Mouse (Mus musculus): ENCODE measurements around the gene Ebf1. TPM values are rescaled to one million over a fixed set of nuclear protein-coding genes. Genes with fewer than 3 reads are reported as not detected.

The Ebf1 gene
- polyA plus RNA-seq (2014; fragmentation: Illumina TruSeq; extraction: RNeasy Lipid Tissue Mini Kit (QIAGEN cat#74804); ENCODE audit: low replicate concordance): 3.2 TPM

DNA sequence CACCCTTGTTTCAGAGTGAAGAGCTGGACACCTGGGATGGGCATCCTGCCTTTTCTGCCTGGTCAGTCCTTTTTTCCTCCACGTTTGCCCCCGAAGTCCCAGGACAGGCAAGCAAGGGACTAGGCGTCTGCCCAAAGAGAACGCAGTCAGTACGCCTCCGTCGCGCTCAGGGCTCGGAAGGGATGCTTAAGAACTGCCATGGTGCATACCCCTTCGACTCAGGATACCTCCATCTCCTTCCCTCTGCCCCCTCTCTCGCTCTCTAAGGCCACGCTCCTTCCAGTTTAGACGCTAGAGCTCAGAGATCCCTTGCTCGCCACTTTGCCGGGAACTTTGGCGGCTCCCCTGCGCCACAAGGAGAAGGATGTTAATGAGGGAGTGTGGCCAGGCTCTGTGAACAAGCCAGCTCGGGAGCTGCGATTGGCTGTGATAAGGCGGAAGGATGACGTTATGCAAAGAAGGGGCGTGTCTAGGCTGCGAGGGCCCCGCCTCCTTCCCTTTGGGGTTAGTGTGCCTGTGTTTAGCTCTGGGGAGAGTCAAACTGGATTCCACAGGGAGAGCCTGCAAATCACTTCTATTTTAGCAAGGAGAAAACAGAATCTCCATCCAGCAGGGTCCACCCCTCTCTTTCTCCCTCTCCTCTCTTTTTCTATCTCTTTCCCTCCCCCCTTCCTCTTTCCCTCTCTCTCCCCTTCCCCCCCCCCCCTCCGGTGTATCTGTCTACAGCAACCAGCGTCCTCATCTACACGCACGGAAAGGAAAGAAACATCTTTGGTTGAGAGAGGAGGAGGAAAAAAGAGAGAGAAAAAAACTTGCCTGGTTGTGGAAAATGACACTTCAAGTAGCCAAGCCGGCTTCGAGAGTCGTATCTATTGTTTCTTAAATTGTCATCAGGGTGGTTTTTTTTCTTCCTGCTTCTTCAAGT, at the start of gene Ebf1:
Gene Ebf1 (plus strand): TSS at position 530 of the 925 bp plus-strand sequence.

Other genes starting within 250 kb of the Ebf1 start
- gene Il12b, start 217.3 kb upstream of the Ebf1 start, polyA plus RNA-seq (2014; fragmentation: Illumina TruSeq; extraction: RNeasy Lipid Tissue Mini Kit (QIAGEN cat#74804); ENCODE audit: low replicate concordance): 0.22 TPM
- 62.4 TPM for gene Ublcp1, start 146.8 kb upstream of the Ebf1 start, polyA plus RNA-seq (2014; fragmentation: Illumina TruSeq; extraction: RNeasy Lipid Tissue Mini Kit (QIAGEN cat#74804); ENCODE audit: low replicate concordance)
- gene Rnf145, start 98.4 kb upstream of the Ebf1 start, polyA plus RNA-seq (2014; fragmentation: Illumina TruSeq; extraction: RNeasy Lipid Tissue Mini Kit (QIAGEN cat#74804); ENCODE audit: low replicate concordance): 17.0 TPM

Measured in small intestine, adult 10 weeks (tissue).